Mouse (Mus musculus): ENCODE measurements around the gene Zw10. TPM values are rescaled to one million over a fixed set of nuclear protein-coding genes. Genes with fewer than 3 reads are reported as not detected.

The Zw10 gene
- polyA plus RNA-seq, 1 experiment from 2014 or later: 24.6 TPM

DNA sequence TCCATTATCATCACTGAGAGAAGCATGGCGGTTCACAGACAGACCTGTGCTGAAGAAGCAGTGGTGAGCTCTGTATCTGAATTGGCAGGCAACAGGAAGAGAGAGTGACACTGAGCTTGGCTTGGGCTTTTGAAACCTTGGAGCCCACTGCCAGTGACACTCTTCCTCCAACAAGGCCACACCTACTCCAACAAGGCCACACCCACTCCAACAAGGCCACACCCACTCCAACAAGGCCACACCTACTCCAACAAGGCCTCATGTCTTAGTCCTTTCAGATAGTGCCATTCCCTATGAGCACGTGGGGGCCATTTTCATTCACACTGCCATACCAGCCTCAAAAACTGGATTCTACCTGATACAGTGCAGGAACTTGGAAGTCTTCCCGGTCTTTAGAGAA is 43.5 kb downstream of the Zw10 start:
- H3K9ac ChIP-seq: no peak overlapping the region
- H3K4me1 ChIP-seq (replicated peaks): peaks cover 11% of the 10 kb centered on the region
- H3K36me3 ChIP-seq: no peaks in the 10 kb centered on the region
- WGBS: 99% methylated on average over 3 of the region's 3 CpGs
- no peaks in the 10 kb centered on the region for H3K9me3 ChIP-seq
- H3K27me3 ChIP-seq: no peaks in the 10 kb centered on the region
- H3K4me2 ChIP-seq: no peak overlapping the region
- no peak for ATAC-seq (ENCODE audit: low FRiP score)
- H3K4me3 ChIP-seq: no peak overlapping the region
- no peak overlapping the region for H3K27ac ChIP-seq

DNA sequence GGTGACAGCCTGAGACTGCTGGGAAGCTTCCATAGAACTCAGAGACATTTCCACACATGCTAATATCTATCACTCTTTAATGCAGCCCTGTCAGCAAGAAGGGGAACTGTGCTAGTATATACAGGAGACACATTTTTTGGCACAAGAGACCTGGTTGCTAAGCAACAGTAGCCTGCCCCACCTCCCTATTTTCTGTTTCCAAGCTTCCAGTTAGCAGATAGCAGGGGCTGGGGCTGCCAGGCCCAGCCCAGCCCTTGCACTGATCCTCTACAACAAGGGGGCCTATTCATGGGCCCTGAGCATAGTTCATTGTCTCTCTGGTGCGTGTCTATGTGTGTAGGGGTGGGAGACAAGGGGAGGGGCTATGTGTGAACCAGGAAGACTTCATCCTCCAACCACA is 46.9 kb downstream of the Zw10 start:
- peak overlapping the region; percentile 48; the same call in 1 of the 2 replicates for H3K27ac ChIP-seq
- H3K4me3 ChIP-seq: no peak overlapping the region
- H3K9ac ChIP-seq: no peak overlapping the region
- H3K9me3 ChIP-seq: no peaks in the 10 kb centered on the region
- H3K4me2 ChIP-seq: no peak overlapping the region
- no peaks in the 10 kb centered on the region for H3K36me3 ChIP-seq
- peaks cover 11% of the 10 kb centered on the region for H3K4me1 ChIP-seq (replicated peaks)
- H3K27me3 ChIP-seq: no peaks in the 10 kb centered on the region
- peak; percentile 94 for ATAC-seq (ENCODE audit: low FRiP score)
- 7% methylated on average over 1 of the region's 1 CpGs for WGBS

DNA sequence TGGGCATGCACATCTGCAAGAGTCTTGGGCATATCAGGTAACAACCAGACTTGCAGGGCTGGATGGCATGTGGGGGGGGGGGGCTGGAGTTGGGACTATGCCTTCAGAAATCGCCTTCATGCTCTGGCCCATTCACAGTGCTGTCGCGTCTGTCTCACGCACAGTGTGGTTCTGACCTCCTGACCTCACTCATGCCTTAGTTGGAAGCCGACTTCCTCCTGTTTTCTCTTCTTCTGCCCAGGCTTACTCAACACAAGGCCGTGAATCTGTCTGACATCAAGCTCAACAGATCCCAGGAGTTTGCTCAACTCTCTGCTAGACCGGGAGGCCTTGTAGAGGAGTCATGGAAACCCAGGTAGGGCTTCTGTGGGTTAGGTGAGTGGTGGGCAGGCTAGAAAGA is 53.7 kb downstream of the Zw10 start:
- Histone ChIP-seq H3K4me1 (replicated peaks) (0 out of 2 replicates have a peak, but pooled peaks cover 2% of the 10 kb centered on the region), H3K27me3 (no peaks in the 10 kb centered on the region), H3K4me2 (no peak overlapping the region), H3K4me3 (no peak overlapping the region), H3K36me3 (no peaks in the 10 kb centered on the region), H3K9me3 (no peaks in the 10 kb centered on the region), H3K9ac (no peak overlapping the region), H3K27ac (no peak overlapping the region)
- no peak for ATAC-seq (ENCODE audit: low FRiP score)
- WGBS: 37% methylated on average over 7 of the region's 7 CpGs

DNA sequence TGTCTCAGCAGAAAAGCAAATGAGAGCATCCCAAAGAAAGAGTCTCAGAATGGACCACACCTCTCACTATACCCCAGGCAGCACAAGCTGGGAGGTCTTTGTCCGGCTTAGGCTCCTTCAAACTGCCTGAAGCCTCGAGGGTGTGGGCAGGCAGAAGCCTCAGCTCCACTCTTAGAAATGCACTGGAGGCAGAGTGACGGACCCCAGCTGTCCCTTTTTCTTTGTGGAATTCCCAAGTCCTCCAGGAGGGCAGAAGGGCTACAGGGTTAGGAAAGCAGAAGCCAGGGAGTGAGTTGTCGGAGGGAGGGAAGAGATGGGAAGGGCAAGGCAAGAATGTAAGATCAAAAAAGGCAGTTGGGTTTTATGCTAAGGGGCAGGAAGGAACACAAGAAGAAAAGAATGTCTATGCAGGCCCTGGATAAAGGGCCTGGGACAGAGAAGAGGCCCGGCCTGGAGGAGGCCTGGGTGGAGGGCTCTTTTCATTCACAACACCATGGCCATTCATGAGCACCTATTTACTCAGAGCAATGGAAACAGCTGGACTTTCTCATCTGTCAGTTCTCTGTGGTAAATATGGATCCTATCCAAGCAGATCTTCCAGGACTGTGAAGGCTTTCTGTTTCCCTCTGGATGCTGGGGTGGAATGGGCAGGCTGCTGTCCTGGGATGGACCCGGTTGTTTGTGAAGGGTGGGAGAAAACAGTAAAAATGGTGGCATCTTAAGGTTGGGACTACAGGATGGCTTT is 55.2 kb downstream of the Zw10 start:
- no peak overlapping the region for H3K9ac ChIP-seq
- ATAC-seq (ENCODE audit: low FRiP score): no peak
- no peaks in the 10 kb centered on the region for H3K9me3 ChIP-seq
- no peak overlapping the region for H3K4me2 ChIP-seq
- H3K4me3 ChIP-seq: no peak overlapping the region
- 31% methylated on average over 6 of the region's 6 CpGs for WGBS
- no peaks in the 10 kb centered on the region for H3K36me3 ChIP-seq
- H3K4me1 ChIP-seq (replicated peaks): 0 out of 2 replicates have a peak, but pooled peaks cover 2% of the 10 kb centered on the region
- no peaks in the 10 kb centered on the region for H3K27me3 ChIP-seq
- H3K27ac ChIP-seq: no peak overlapping the region

DNA sequence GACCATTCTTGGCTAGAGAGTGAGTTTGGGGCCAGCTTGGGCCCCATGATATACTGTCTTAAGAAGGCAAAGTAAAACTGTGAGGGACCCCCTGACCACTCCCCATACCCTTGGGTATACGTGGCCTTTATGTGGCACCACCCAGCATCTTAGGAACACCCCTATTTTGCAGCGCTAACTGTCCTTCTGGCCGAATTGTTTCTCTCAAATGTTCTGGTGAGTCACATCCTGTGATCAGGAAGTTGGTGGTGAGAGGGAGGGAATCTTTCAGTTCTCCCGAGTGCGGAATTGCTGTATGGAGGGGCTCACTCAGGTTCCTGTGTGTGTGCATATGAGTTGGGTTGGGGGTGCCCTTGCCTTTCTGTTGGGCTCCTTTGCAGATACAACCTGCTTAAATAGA is 55.9 kb downstream of the Zw10 start:
- no peak overlapping the region for H3K4me2 ChIP-seq
- H3K27ac ChIP-seq: no peak overlapping the region
- H3K4me3 ChIP-seq: no peak overlapping the region
- no peaks in the 10 kb centered on the region for H3K27me3 ChIP-seq
- H3K4me1 ChIP-seq (replicated peaks): 0 out of 2 replicates have a peak, but pooled peaks cover 2% of the 10 kb centered on the region
- 90% methylated on average over 5 of the region's 5 CpGs for WGBS
- ATAC-seq (ENCODE audit: low FRiP score): no peak
- H3K36me3 ChIP-seq: no peaks in the 10 kb centered on the region
- H3K9ac ChIP-seq: no peak overlapping the region
- no peaks in the 10 kb centered on the region for H3K9me3 ChIP-seq

DNA sequence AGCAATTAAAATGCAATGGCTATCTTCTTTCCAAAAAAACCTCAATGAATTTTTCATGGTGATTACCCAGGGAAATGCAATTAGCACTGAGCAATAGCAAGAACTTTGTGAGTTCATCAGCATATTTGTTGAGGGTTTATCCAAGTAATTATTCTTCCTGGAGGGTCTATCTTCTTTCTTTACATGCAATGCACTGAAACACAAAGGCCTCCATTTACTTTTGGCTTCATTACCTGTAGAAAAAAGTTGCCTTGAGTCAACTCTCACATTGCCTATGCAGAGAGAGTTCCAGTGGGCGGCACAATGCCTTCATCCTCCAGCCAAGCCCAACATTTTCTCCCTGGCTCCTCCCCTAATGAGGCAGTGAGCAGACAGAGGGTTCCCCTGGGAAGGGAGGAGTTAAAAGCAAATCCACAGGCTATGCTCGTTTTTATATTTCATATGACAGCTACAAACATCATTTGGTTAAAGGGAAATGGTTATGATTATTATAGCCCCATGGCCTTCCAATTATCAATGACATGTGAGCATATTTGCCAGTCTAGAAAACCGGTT is 62.9 kb downstream of the Zw10 start:
- Histone ChIP-seq H3K4me1 (replicated peaks) (no peaks in the 10 kb centered on the region), H3K27me3 (no peaks in the 10 kb centered on the region), H3K27ac (no peak overlapping the region), H3K9ac (no peak overlapping the region), H3K9me3 (no peaks in the 10 kb centered on the region), H3K4me3 (no peak overlapping the region), H3K4me2 (no peak overlapping the region), H3K36me3 (no peaks in the 10 kb centered on the region)
- no peak for ATAC-seq (ENCODE audit: low FRiP score)
- WGBS: 41% methylated on average over 3 of the region's 3 CpGs

DNA sequence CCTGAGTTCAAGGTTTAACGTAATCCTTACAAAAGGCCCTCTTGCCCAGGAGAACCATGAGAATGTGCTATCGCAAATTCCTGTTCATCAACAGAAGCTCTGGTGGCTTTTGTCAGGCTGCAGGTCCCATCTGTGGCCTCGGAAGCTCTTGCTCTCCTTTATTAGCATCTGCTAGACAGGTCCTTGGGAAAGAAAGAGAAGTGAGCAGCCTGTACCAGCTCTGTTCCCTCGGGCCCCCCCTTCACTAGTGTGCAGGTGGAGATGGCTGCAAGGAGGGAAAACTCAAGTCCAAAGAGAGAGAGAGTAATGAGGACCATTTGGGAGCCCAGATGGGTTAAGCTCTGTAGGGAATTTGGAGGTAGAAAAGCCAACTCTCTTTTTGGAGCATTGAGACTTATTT is 64.3 kb downstream of the Zw10 start:
- Histone ChIP-seq H3K4me3 (no peak overlapping the region), H3K36me3 (no peaks in the 10 kb centered on the region), H3K9me3 (no peaks in the 10 kb centered on the region), H3K4me2 (no peak overlapping the region), H3K4me1 (replicated peaks) (no peaks in the 10 kb centered on the region), H3K27me3 (no peaks in the 10 kb centered on the region), H3K27ac (no peak overlapping the region), H3K9ac (no peak overlapping the region)
- no peak for ATAC-seq (ENCODE audit: low FRiP score)
- WGBS: 76% methylated on average over 4 of the region's 4 CpGs

DNA sequence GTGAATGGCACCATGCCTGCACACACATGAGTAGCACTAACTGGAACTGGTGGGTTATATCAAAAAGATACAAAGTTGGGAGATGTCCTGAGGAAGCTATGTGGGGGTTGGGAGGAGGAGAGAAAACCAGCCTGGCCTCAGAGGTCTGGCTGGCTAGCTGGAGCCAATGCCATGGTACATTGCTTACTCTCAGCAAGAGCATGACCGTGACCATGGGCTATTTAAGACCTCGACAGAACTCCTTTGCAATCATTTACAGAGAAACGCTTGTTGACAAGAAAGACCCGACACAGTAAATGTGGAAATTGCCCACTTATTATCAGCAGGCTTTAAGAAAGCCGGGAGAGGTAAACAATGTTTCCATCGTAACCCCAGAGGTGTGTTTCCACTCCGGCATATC is 70.3 kb downstream of the Zw10 start:
- H3K9me3 ChIP-seq: no peaks in the 10 kb centered on the region
- no peak for ATAC-seq (ENCODE audit: low FRiP score)

More for the DNA sequence above, 70.3 kb downstream of the Zw10 start:
- H3K4me2 ChIP-seq: no peak overlapping the region
- no peak overlapping the region for H3K27ac ChIP-seq
- peaks cover 7% of the 10 kb centered on the region for H3K4me1 ChIP-seq (replicated peaks)
- H3K4me3 ChIP-seq: no peak overlapping the region
- WGBS: 69% methylated on average over 7 of the region's 7 CpGs
- no peaks in the 10 kb centered on the region for H3K36me3 ChIP-seq
- no peak overlapping the region for H3K9ac ChIP-seq
- no peaks in the 10 kb centered on the region for H3K27me3 ChIP-seq

Other genes with a start within 250 kb of the Zw10 start
- 6.3 TPM in 2 replicates for gene Zbtb16, start 219.4 kb upstream of the Zw10 start, polyA plus RNA-seq (2015; fragmentation: Nextera tagmentation; extraction: Ambion mirVana)
- 2.6 and 2.9 TPM in 2 replicates for gene Htr3a, start 144.5 kb upstream of the Zw10 start, polyA plus RNA-seq (2015; fragmentation: Nextera tagmentation; extraction: Ambion mirVana)
- 0.28 and 0.45 TPM in 2 replicates for gene Htr3b, start 90.6 kb upstream of the Zw10 start, polyA plus RNA-seq (2015; fragmentation: Nextera tagmentation; extraction: Ambion mirVana)
- gene Usp28, start 70.2 kb upstream of the Zw10 start, polyA plus RNA-seq (2015; fragmentation: Nextera tagmentation; extraction: Ambion mirVana): 31.5 and 33.0 TPM in 2 replicates
- gene Tmprss5, start 25.6 kb downstream of the Zw10 start, polyA plus RNA-seq (2015; fragmentation: Nextera tagmentation; extraction: Ambion mirVana): 2.0 and 2.4 TPM in 2 replicates
- gene Gm4894, start 194.9 kb downstream of the Zw10 start, polyA plus RNA-seq (2015; fragmentation: Nextera tagmentation; extraction: Ambion mirVana): not detected in 2 replicates